Mouse (Mus musculus): ENCODE data around the gene Mtrr. TPM values are rescaled to one million over a fixed set of nuclear protein-coding genes. Genes with fewer than 3 reads are reported as not detected.
A peak's percentile ranks its signal among the peaks of the same experiment; 100 is the strongest.

Mtrr gene
- polyA plus RNA-seq, 1 experiment: 2.2 TPM

DNA sequence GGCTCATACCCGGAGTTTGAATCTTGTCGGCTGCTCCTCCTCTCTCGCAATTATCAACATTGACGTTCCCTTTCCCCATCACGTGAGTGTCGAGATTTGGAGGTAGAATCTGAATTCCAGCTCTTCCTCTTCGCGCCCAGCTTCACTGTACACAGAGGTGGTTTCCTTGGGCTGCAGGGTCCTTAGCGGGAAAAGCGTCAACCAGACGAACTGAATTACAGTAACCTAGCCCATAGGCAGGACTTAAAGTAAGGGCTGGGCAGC, 500 bp upstream of the Mtrr start:
- peak overlapping the region; percentile 2; the same call in 1 of the 2 replicates for H3K27ac ChIP-seq (ENCODE audit: insufficient read depth, low read depth, low read length)
- TF ChIP-seq CTCF (IDR thresholded peaks at IDR 0.05; ENCODE audit: extremely low read depth, insufficient read length, insufficient replicate concordance, low read depth, low read length) (no peak), POLR2A (IDR thresholded peaks at IDR 0.05; ENCODE audit: low read depth, low read length) (no peak)
- peak overlapping the region; percentile 71 for H3K4me3 ChIP-seq (ENCODE audit: low read depth, low read length)
- WGBS: under 1% methylated on average over 11 of the region's 11 CpGs
- H3K27me3 ChIP-seq (ENCODE audit: control insufficient read depth, insufficient read depth, low read length): no peaks in the 10 kb centered on the region
- H3K36me3 ChIP-seq (ENCODE audit: control insufficient read depth, insufficient read depth, low read length): peaks cover 25% of the 10 kb centered on the region
- no peaks in the 10 kb centered on the region for H3K4me1 ChIP-seq (ENCODE audit: control insufficient read depth, insufficient read depth, insufficient read length, low read length)

DNA sequence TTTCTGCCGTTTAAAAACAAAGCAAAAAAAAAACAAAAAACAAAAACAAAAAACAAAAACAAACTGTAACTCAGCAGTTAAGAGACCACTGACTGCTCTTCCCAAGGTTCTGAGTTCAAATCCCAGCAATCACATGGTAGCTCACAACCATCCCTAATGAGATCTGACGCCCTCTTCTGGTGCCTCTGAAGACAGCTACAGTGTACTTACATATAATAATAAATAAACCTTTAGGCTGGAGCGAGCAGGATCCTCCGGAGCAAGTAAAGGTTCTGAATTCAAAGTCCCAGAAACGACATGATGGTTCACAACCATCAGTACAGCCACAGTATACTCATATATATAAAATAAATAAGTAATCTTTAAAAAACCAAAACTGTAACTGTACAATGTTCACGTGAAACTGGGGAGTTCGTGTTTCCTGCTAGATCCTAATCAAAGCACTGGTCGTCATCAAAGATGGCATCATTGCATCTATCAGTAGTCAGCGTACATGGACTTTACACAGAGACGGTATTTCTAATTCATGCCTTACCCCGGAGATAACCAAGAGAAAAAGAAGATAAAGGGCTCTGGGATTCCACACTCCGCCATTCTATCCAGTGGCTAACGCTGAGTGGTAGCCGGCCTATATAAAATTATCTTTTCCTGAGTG, 736 bp downstream of the Mtrr start:
- H3K27me3 ChIP-seq (ENCODE audit: control insufficient read depth, insufficient read depth, low read length): no peaks in the 10 kb centered on the region
- H3K4me3 ChIP-seq (ENCODE audit: low read depth, low read length): peak overlapping the region; percentile 71
- H3K36me3 ChIP-seq (ENCODE audit: control insufficient read depth, insufficient read depth, low read length): peaks cover 19% of the 10 kb centered on the region
- H3K4me1 ChIP-seq (ENCODE audit: control insufficient read depth, insufficient read depth, insufficient read length, low read length): no peaks in the 10 kb centered on the region
- 0 out of 2 replicates have a peak overlapping the region, but pooled peaks have one; percentile 26 for H3K27ac ChIP-seq (ENCODE audit: insufficient read depth, low read depth, low read length)
- TF ChIP-seq CTCF (IDR thresholded peaks at IDR 0.05; ENCODE audit: extremely low read depth, insufficient read length, insufficient replicate concordance, low read depth, low read length): no peak
- TF ChIP-seq POLR2A (IDR thresholded peaks at IDR 0.05; ENCODE audit: low read depth, low read length): no peak
- 15% methylated on average over 14 of the region's 14 CpGs for WGBS

DNA sequence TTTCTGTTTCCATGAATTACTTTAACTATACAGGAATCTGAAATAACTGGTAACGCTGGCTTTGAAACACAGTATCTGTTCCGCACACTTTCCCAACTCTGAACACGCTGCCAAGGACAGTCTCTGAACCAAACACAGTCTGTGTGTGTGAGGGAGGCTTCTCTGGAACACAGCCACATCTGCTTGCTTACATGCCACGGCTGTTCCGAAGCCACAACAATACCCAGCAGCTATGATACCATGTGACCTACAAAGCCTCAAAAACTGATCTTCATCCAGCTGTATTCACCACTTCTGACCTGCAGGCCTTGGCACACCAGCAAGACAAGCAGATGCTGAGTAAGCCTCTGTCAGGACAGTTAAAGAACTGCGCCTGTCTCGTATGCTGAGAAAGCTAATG, 4.0 kb downstream of the Mtrr start:
- Histone ChIP-seq H3K36me3 (ENCODE audit: control insufficient read depth, insufficient read depth, low read length) (0 out of 2 replicates have a peak, but pooled peaks cover 4% of the 10 kb centered on the region), H3K27ac (ENCODE audit: insufficient read depth, low read depth, low read length) (no peak overlapping the region), H3K27me3 (ENCODE audit: control insufficient read depth, insufficient read depth, low read length) (no peaks in the 10 kb centered on the region), H3K4me1 (ENCODE audit: control insufficient read depth, insufficient read depth, insufficient read length, low read length) (no peaks in the 10 kb centered on the region), H3K4me3 (ENCODE audit: low read depth, low read length) (no peak overlapping the region)
- 83% methylated on average over 7 of the region's 7 CpGs for WGBS
- no peak for TF ChIP-seq POLR2A (IDR thresholded peaks at IDR 0.05; ENCODE audit: low read depth, low read length)
- TF ChIP-seq CTCF (IDR thresholded peaks at IDR 0.05; ENCODE audit: extremely low read depth, insufficient read length, insufficient replicate concordance, low read depth, low read length): no peak

DNA sequence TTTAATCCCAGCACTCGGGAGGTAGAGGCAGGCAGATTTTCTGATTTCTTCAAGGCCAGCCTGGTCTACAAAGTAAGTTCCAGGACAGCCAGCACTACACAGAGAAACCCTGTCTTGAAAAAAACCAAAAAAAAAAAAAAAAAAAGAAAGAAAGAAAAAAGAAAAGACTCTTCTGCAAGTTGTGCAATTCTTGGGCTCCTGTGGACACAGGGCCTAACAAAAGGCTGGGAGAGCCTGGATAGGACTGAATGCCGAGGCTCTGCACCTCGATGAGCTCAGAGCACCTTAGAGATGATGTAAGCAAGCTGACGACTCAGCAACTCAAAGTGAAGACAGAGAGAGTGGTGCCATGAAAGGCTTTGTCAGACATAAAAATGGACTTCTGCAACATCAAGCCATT, 7.6 kb downstream of the Mtrr start:
- Histone ChIP-seq H3K4me3 (ENCODE audit: low read depth, low read length) (no peak overlapping the region), H3K27me3 (ENCODE audit: control insufficient read depth, insufficient read depth, low read length) (no peaks in the 10 kb centered on the region), H3K27ac (ENCODE audit: insufficient read depth, low read depth, low read length) (no peak overlapping the region), H3K36me3 (ENCODE audit: control insufficient read depth, insufficient read depth, low read length) (peaks cover 16% of the 10 kb centered on the region), H3K4me1 (ENCODE audit: control insufficient read depth, insufficient read depth, insufficient read length, low read length) (no peaks in the 10 kb centered on the region; the same call in 1 of the 2 replicates)
- no peak for TF ChIP-seq POLR2A (IDR thresholded peaks at IDR 0.05; ENCODE audit: low read depth, low read length)
- WGBS: 73% methylated on average over 4 of the region's 4 CpGs

DNA sequence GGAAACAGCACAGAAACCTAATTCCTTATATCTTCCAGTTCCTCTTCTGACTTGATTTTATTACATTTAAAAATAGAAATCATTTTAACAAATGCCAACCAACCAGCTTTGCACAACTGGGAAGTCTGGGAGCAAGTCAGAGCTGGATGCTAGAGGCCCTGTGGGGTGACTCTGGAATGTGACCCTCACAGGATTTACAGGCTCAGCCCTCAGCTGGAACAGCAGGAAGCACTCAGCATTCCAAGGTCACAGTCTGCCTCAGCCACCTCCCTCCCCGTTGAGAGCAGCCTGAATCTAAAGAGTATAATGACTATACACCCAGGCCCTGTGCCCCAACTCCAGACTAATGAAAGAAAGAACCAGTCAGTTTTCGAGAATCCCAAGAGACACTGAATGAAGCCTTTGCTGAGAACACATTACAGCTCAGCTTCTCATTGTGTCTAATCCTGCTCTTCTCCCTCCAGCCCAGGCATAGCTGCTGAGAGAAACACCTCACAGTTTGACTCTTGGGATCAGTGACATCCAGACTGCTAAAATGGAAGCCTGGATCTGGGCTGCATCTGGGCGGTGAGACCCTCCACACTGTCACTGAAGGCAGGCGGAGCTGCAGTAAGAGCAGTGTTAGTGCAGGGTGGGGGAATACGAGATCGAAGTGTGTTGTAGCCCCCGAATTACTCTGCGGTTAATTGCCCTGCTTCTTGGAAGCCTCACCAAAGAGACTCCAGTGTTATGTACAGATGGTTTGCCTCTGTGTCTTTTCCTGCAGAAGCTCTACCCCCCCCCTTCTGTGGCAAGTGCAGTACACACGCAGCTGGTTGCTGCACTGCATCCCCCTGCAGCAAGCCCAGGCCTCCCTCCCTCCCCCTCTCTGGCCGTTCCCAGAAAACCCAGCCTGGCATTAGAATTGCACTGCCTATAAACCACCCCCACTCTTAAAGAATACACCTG, 8.7 kb downstream of the Mtrr start:
- H3K4me3 ChIP-seq (ENCODE audit: low read depth, low read length): no peak overlapping the region
- WGBS: 73% methylated on average over 10 of the region's 10 CpGs
- H3K27ac ChIP-seq (ENCODE audit: insufficient read depth, low read depth, low read length): no peak overlapping the region
- H3K36me3 ChIP-seq (ENCODE audit: control insufficient read depth, insufficient read depth, low read length): peaks cover 18% of the 10 kb centered on the region
- no peaks in the 10 kb centered on the region for H3K27me3 ChIP-seq (ENCODE audit: control insufficient read depth, insufficient read depth, low read length)
- TF ChIP-seq POLR2A (IDR thresholded peaks at IDR 0.05; ENCODE audit: low read depth, low read length) (no peak), CTCF (IDR thresholded peaks at IDR 0.05; ENCODE audit: extremely low read depth, insufficient read length, insufficient replicate concordance, low read depth, low read length) (no peak)
- no peaks in the 10 kb centered on the region; the same call in 1 of the 2 replicates for H3K4me1 ChIP-seq (ENCODE audit: control insufficient read depth, insufficient read depth, insufficient read length, low read length)

DNA sequence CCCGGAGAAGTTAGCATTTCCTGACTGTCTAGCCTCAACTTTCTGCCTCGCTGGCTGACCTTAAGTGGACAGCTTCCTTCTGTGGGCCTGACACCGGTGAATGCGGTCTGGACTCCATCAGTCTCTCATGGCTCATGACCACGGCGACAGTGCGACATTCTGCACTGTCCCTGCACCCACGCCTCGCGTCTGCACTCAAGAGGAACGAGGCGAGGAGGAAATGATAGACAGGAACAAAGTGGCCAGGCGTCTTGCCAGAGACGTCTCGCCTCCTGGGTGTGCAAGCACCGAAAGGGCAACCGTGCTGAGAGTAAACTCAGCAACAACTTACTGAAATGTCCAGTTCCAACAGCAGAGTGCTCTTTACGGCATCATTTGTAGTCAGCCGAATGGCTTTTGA, 9.7 kb downstream of the Mtrr start:
- 80% methylated on average over 19 of the region's 19 CpGs for WGBS
- H3K27ac ChIP-seq (ENCODE audit: insufficient read depth, low read depth, low read length): no peak overlapping the region

More for the DNA sequence above, 9.7 kb downstream of the Mtrr start:
- Histone ChIP-seq H3K4me1 (ENCODE audit: control insufficient read depth, insufficient read depth, insufficient read length, low read length) (no peaks in the 10 kb centered on the region; the same call in 1 of the 2 replicates), H3K4me3 (ENCODE audit: low read depth, low read length) (no peak overlapping the region), H3K36me3 (ENCODE audit: control insufficient read depth, insufficient read depth, low read length) (peaks cover 22% of the 10 kb centered on the region), H3K27me3 (ENCODE audit: control insufficient read depth, insufficient read depth, low read length) (no peaks in the 10 kb centered on the region)
- TF ChIP-seq POLR2A (IDR thresholded peaks at IDR 0.05; ENCODE audit: low read depth, low read length): no peak
- TF ChIP-seq CTCF (IDR thresholded peaks at IDR 0.05; ENCODE audit: extremely low read depth, insufficient read length, insufficient replicate concordance, low read depth, low read length): no peak

Measured in small intestine, adult 2 months (tissue).